Mouse (Mus musculus) adrenal gland, postnatal 25 days (tissue): Measurements from ENCODE around the gene Mlxipl. TPM values are rescaled to one million over a fixed set of nuclear protein-coding genes. Genes with fewer than 3 reads are reported as not detected.

Experiments used
- DNase-seq: peaks from one replicate; pipeline ENCODE4 v3.0.0; 2021; ENCODE audit warnings: mixed read lengths
- total RNA-seq: library from RNA; stranded (reverse); gene quantifications from 2 replicates; pipeline ENCODE4 v1.2.3, GENCODE M21; 2021

Mlxipl gene
- total RNA-seq, 1 experiment from 2014 or later, result 70.1 TPM

GRCm38 (mm10) chr5:135079578-135079977, 10.1 kb upstream of the Mlxipl start:
- no peak for DNase-seq

- no peak for DNase-seq
Measured at GRCm38 (mm10) chr5:135080539-135080938, 9.2 kb upstream of the Mlxipl start.

- no peak for DNase-seq
Measured at GRCm38 (mm10) chr5:135086871-135087270, 2.8 kb upstream of the Mlxipl start.

GRCm38 (mm10) chr5:135100981-135101380, 11.3 kb downstream of the Mlxipl start:
- DNase-seq, result no peak

- no peak for DNase-seq
Measured at GRCm38 (mm10) chr5:135103999-135104660, 14.4 kb downstream of the Mlxipl start.

GRCm38 (mm10) chr5:135106758-135107256, 17.1 kb downstream of the Mlxipl start:
- DNase-seq, result peak; percentile 85

- DNase-seq, result peak; percentile 85
Measured at GRCm38 (mm10) chr5:135107521-135108501, 18.1 kb downstream of the Mlxipl start.

- DNase-seq, result no peak
Measured at GRCm38 (mm10) chr5:135109017-135109416, 19.3 kb downstream of the Mlxipl start.

GRCm38 (mm10) chr5:135109426-135109825, 19.7 kb downstream of the Mlxipl start:
- DNase-seq, result no peak

- DNase-seq, result no peak
Measured at GRCm38 (mm10) chr5:135109976-135110375, 20.3 kb downstream of the Mlxipl start.

- DNase-seq, result no peak
Measured at GRCm38 (mm10) chr5:135113782-135114181, 24.1 kb downstream of the Mlxipl start.

- no peak for DNase-seq
Measured at GRCm38 (mm10) chr5:135115241-135115640, 25.6 kb downstream of the Mlxipl start.

GRCm38 (mm10) chr5:135118589-135119081, 28.9 kb downstream of the Mlxipl start:
- DNase-seq, result peak; percentile 69

GRCm38 (mm10) chr5:135120753-135121152, 31.1 kb downstream of the Mlxipl start:
- DNase-seq, result no peak

- no peak for DNase-seq
Measured at GRCm38 (mm10) chr5:135126121-135126520, 36.4 kb downstream of the Mlxipl start.

GRCm38 (mm10) chr5:135127669-135128068, 38.0 kb downstream of the Mlxipl start:
- no peak for DNase-seq

GRCm38 (mm10) chr5:135129747-135130146, 40.1 kb downstream of the Mlxipl start:
- DNase-seq, result no peak

- DNase-seq, result no peak
Measured at GRCm38 (mm10) chr5:135133736-135134405, 44.2 kb downstream of the Mlxipl start.

- peak; percentile 41 for DNase-seq
Measured at GRCm38 (mm10) chr5:135134534-135134933, 44.8 kb downstream of the Mlxipl start.

- DNase-seq, result no peak
Measured at GRCm38 (mm10) chr5:135139881-135140280, 50.2 kb downstream of the Mlxipl start.

GRCm38 (mm10) chr5:135144469-135144868, 54.8 kb downstream of the Mlxipl start:
- DNase-seq, result no peak

GRCm38 (mm10) chr5:135145532-135145931, 55.8 kb downstream of the Mlxipl start:
- DNase-seq, result no peak
